Mouse (Mus musculus): ENCODE data around the gene Cdk5r1. TPM values are rescaled to one million over a fixed set of nuclear protein-coding genes. Genes with fewer than 3 reads are reported as not detected.

The Cdk5r1 gene
- polyA plus RNA-seq, 1 experiment from 2014 or later = 1.5 TPM

GRCm38 (mm10) chr11:80503726-80504452, 27.1 kb downstream of the Cdk5r1 start:
- no peaks in the 10 kb centered on the region for H3K27me3 ChIP-seq
- ATAC-seq (no peak), DNase-seq (ENCODE audit: low read depth, low spot score) (no peak)
- ChIA-PET POLR2A (no interaction called here), CTCF (interaction anchor here (0.9 kb wide), 1 partner anchor 19 kb away, joined by 3 read pairs; no protein-coding TSS in a partner anchor)
- in situ Hi-C loops (cut with MboI; ENCODE audit: low pct_unique_long_range_greater_than_20kb) = no loop called here
- no peak for TF ChIP-seq CTCF (IDR thresholded peaks at IDR 0.05)

- CTCF ChIA-PET = interaction anchor here (0.8 to 1.0 kb wide), 2 partner anchors 9 to 18 kb away, joined by 3 read pairs; no protein-coding TSS in a partner anchor
- in situ Hi-C loops (cut with MboI; ENCODE audit: low pct_unique_long_range_greater_than_20kb) = no loop called here
- POLR2A ChIA-PET = no interaction called here
- TF ChIP-seq CTCF (IDR thresholded peaks at IDR 0.05) = no peak
- H3K27me3 ChIP-seq = no peaks in the 10 kb centered on the region
- no peak for ATAC-seq
- DNase-seq (ENCODE audit: low read depth, low spot score) = no peak
Measured at GRCm38 (mm10) chr11:80504519-80505385, 27.9 kb downstream of the Cdk5r1 start.

- H3K27me3 ChIP-seq = no peaks in the 10 kb centered on the region
- ATAC-seq (no peak), DNase-seq (ENCODE audit: low read depth, low spot score) (no peak)
- CTCF ChIA-PET = interaction anchor here (0.8 to 1.0 kb wide), 2 partner anchors 9 to 17 kb away, joined by 3 read pairs; no protein-coding TSS in a partner anchor
- TF ChIP-seq CTCF (IDR thresholded peaks at IDR 0.05) = no peak
- in situ Hi-C loops (cut with MboI; ENCODE audit: low pct_unique_long_range_greater_than_20kb) = no loop called here
- POLR2A ChIA-PET = no interaction called here
Measured at GRCm38 (mm10) chr11:80505581-80505980, 28.8 kb downstream of the Cdk5r1 start.

- ATAC-seq (no peak), DNase-seq (ENCODE audit: low read depth, low spot score) (no peak)
- CTCF ChIA-PET = no interaction called here
- in situ Hi-C loops (cut with MboI; ENCODE audit: low pct_unique_long_range_greater_than_20kb) = no loop called here
- no peak for TF ChIP-seq CTCF (IDR thresholded peaks at IDR 0.05)
- POLR2A ChIA-PET = no interaction called here
- no peaks in the 10 kb centered on the region for H3K27me3 ChIP-seq
Measured at GRCm38 (mm10) chr11:80506483-80506882, 29.7 kb downstream of the Cdk5r1 start.

GRCm38 (mm10) chr11:80507791-80508190, 31.0 kb downstream of the Cdk5r1 start:
- CTCF ChIA-PET = no interaction called here
- POLR2A ChIA-PET = no interaction called here
- in situ Hi-C loops (cut with MboI; ENCODE audit: low pct_unique_long_range_greater_than_20kb) = no loop called here
- H3K27me3 ChIP-seq = no peaks in the 10 kb centered on the region
- no peak for TF ChIP-seq CTCF (IDR thresholded peaks at IDR 0.05)
- no peak for DNase-seq (ENCODE audit: low read depth, low spot score)
- no peak for ATAC-seq

- DNase-seq (ENCODE audit: low read depth, low spot score) = no peak
- H3K27me3 ChIP-seq = no peaks in the 10 kb centered on the region
- ATAC-seq = no peak
- TF ChIP-seq CTCF (IDR thresholded peaks at IDR 0.05) = no peak
- ChIA-PET CTCF (no interaction called here), POLR2A (no interaction called here)
- in situ Hi-C loops (cut with MboI; ENCODE audit: low pct_unique_long_range_greater_than_20kb) = no loop called here
Measured at GRCm38 (mm10) chr11:80508361-80509175, 31.7 kb downstream of the Cdk5r1 start.

GRCm38 (mm10) chr11:80509176-80509506, 32.3 kb downstream of the Cdk5r1 start:
- ATAC-seq (no peak), DNase-seq (ENCODE audit: low read depth, low spot score) (no peak)
- no peak for TF ChIP-seq CTCF (IDR thresholded peaks at IDR 0.05)
- no peaks in the 10 kb centered on the region for H3K27me3 ChIP-seq
- POLR2A ChIA-PET = interaction anchor here (0.6 kb wide), 1 partner anchor 54 kb away, joined by 4 read pairs; no protein-coding TSS in a partner anchor
- in situ Hi-C loops (cut with MboI; ENCODE audit: low pct_unique_long_range_greater_than_20kb) = no loop called here
- CTCF ChIA-PET = no interaction called here

GRCm38 (mm10) chr11:80510124-80510523, 33.3 kb downstream of the Cdk5r1 start:
- in situ Hi-C loops (cut with MboI; ENCODE audit: low pct_unique_long_range_greater_than_20kb) = no loop called here
- TF ChIP-seq CTCF (IDR thresholded peaks at IDR 0.05) = no peak
- DNase-seq (ENCODE audit: low read depth, low spot score) (no peak), ATAC-seq (no peak)
- ChIA-PET CTCF (no interaction called here), POLR2A (no interaction called here)
- no peaks in the 10 kb centered on the region for H3K27me3 ChIP-seq

- DNase-seq (ENCODE audit: low read depth, low spot score) (no peak), ATAC-seq (no peak)
- in situ Hi-C loops (cut with MboI; ENCODE audit: low pct_unique_long_range_greater_than_20kb) = no loop called here
- ChIA-PET CTCF (no interaction called here), POLR2A (no interaction called here)
- no peaks in the 10 kb centered on the region for H3K27me3 ChIP-seq
- no peak for TF ChIP-seq CTCF (IDR thresholded peaks at IDR 0.05)
Measured at GRCm38 (mm10) chr11:80512313-80513056, 35.7 kb downstream of the Cdk5r1 start.

GRCm38 (mm10) chr11:80513796-80514195, 37.0 kb downstream of the Cdk5r1 start:
- in situ Hi-C loops (cut with MboI; ENCODE audit: low pct_unique_long_range_greater_than_20kb) = no loop called here
- TF ChIP-seq CTCF (IDR thresholded peaks at IDR 0.05) = no peak
- CTCF ChIA-PET = interaction anchor here (1.1 to 1.2 kb wide), 2 partner anchors 9 to 74 kb away, joined by 3 read pairs; no protein-coding TSS in a partner anchor
- POLR2A ChIA-PET = interaction anchor here (0.5 kb wide), 1 partner anchor 27 kb away, joined by 3 read pairs; no protein-coding TSS in a partner anchor
- no peak for DNase-seq (ENCODE audit: low read depth, low spot score)
- no peak for ATAC-seq
- H3K27me3 ChIP-seq = no peaks in the 10 kb centered on the region
